Mouse (Mus musculus) ES-Bruce4 (cell line): ENCODE data around the gene Erbin.

Source experiments
- CTCF ChIP-seq: IDR thresholded peaks from one replicate; pipeline ENCODE4 v1.8.1; 2011; ENCODE audit warnings: low read depth, low read length
- EP300 ChIP-seq: IDR thresholded peaks from 2 replicates; pipeline ENCODE4 v1.6.1; 2011; ENCODE audit warnings: low read depth, low read length; ENCODE audit not compliant: insufficient read depth
- POLR2A ChIP-seq: IDR thresholded peaks from one replicate; pipeline ENCODE4 v1.8.1; 2011; ENCODE audit warnings: low read length; ENCODE audit not compliant: insufficient read depth

- TF ChIP-seq POLR2A (no peak), CTCF (no peak), EP300 (no peak)
These were observed 98.0 kb downstream of the Erbin start for GRCm38 (mm10) chr13:103822270-103822669.
